In the genomic region with DNA sequence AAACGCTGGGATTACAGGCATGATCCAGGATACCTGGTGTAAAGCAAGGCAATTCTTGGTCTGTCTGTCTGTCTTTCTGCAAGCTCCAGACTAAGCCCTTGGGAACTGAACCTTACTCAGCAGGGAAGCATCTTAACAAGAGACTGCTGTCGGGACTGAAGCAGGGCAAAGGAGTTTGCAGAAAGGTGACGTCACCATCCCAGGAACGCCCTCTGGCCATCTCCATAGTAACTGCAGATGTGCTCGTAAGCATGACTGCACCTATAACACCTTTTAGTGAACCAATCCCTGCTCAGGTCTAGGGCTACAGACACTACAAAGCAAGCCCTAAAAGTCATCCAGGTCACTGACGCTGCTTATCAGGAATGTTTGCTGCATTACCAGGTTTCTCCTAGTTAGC, we compare ENCODE assay signal across 10 mouse cellular contexts. TPM values are rescaled to one million over a fixed set of nuclear protein-coding genes. Genes with fewer than 3 reads are reported as not detected.
DNase-seq lines count a peak whose midpoint lies in the region; ATAC-seq and TF ChIP-seq lines count a peak whose summit lies in the region.
"Had no signal": no experiment of that assay in that cellular context is flagged by ENCODE, and none has a peak within 500 bp of the region (broad histone marks: within the 10 kb centered on the region; RNA-seq: fewer than 3 reads in every experiment).

No protein-coding gene starts in this region.

- H3K4me1 ChIP-seq in cerebellum, adult 2 months (ENCODE audit: control insufficient read depth, insufficient read depth, low read length) = peaks cover 4% of the 10 kb centered on the region; the same call in 1 of the 2 replicates

- no peak for ATAC-seq in frontal cortex, adult (ENCODE audit: low TSS enrichment)

- no peak for TF ChIP-seq CTCF in cerebellum, adult 2 months (IDR thresholded peaks at IDR 0.05; ENCODE audit: borderline replicate concordance, insufficient read depth, low read depth, low read length)

- no peak for TF ChIP-seq POLR2A in cerebellum, adult 2 months (IDR thresholded peaks at IDR 0.05; ENCODE audit: borderline replicate concordance, insufficient read depth, low read length)

- no peak for DNase-seq in cerebellum, adult 2 months
- DNase-seq in cerebellum, postnatal 14 days = no peak
- DNase-seq in right cerebral cortex, adult 18-20 months = peak; percentile 42
- DNase-seq in right cerebral cortex, postnatal 10 days (ENCODE audit: low spot score in 2 of 2) = no peak
- DNase-seq in kidney, adult 9 months = peak; percentile 78
- DNase-seq in thymus, postnatal 36 days = no peak
- no peak for DNase-seq in ovary, postnatal 10 days (ENCODE audit: low spot score)
- DNase-seq: layer of hippocampus, postnatal 36 days had no signal

- no peaks in the 10 kb centered on the region for H3K27me3 ChIP-seq in cerebellum, adult 2 months (ENCODE audit: control insufficient read depth, insufficient read depth, low read length)
- H3K27me3 ChIP-seq: embryonic facial prominence, embryonic 13.5 days had no signal

- WGBS in cerebellum, adult 2 months = 35% methylated on average over 6 of the region's 6 CpGs

- H3K27ac ChIP-seq in cerebellum, adult 2 months (ENCODE audit: insufficient read depth, low read length) = peak overlapping the region; percentile 25; the same call in 1 of the 2 replicates
- H3K27ac ChIP-seq: embryonic facial prominence, embryonic 13.5 days had no signal

- no peak overlapping the region for H3K4me3 ChIP-seq in cerebellum, adult 2 months (replicated peaks; ENCODE audit: insufficient read depth, low read depth, low read length)
- H3K4me3 ChIP-seq: embryonic facial prominence, embryonic 13.5 days had no signal

RNA-seq across cellular contexts. Expression of gene Cdc42se1, which starts 4.2 kb away (rescaled TPM):
- 74.0 and 75.0 TPM in 2 replicates for polyA plus RNA-seq in cerebellum, adult 2 months (2012; rRNA removed)

RNA-seq across cellular contexts. Expression of gene Gabpb2, which starts 6.6 kb away (rescaled TPM):
- 30.6 and 34.0 TPM in 2 replicates for polyA plus RNA-seq in cerebellum, adult 2 months (2012; rRNA removed)

RNA-seq across cellular contexts. Expression of gene Mllt11, which starts 7.7 kb away (rescaled TPM):
- 339 and 352 TPM in 2 replicates for polyA plus RNA-seq in cerebellum, adult 2 months (2012; rRNA removed)

RNA-seq across cellular contexts. Expression of gene Gm128, which starts 17.1 kb away (rescaled TPM):
- 0.75 and 0.90 TPM in 2 replicates for polyA plus RNA-seq in cerebellum, adult 2 months (2012; rRNA removed)

RNA-seq across cellular contexts. Expression of gene Bnipl, which starts 26.7 kb away (rescaled TPM):
- polyA plus RNA-seq in cerebellum, adult 2 months (2012; rRNA removed) = 1.8 and 1.9 TPM in 2 replicates

Comparison
In these comparisons a context has a peak if more than half of its experiments do, and no peak if none do; other contexts are left out.
1. DNase-seq: peak in right cerebral cortex, adult 18-20 months (single experiment) and kidney, adult 9 months (single experiment); none in cerebellum, adult 2 months (0 of 2), cerebellum, postnatal 14 days (0 of 2), right cerebral cortex, postnatal 10 days (0 of 2), thymus, postnatal 36 days (0 of 2) and ovary, postnatal 10 days (single experiment).